Mouse (Mus musculus) heart, embryonic 11.5 days (tissue): ENCODE data around the gene Depdc5. TPM values are rescaled to one million over a fixed set of nuclear protein-coding genes. Genes with fewer than 3 reads are reported as not detected.

Experiments used
- ATAC-seq: fragments of 200-750 bp; cut with Nextera tagmentation; replicated peaks from 2 replicates; pipeline ENCODE4 v1.8.0; 2017; ENCODE audit warnings: moderate library complexity; ENCODE audit not compliant: insufficient number of reproducible peaks, low FRiP score, low TSS enrichment
- H3K27ac ChIP-seq: fragments of 300-500 bp; sonication (generic); 2 replicates; pipeline ENCODE4 v1.5.1; 2014; ENCODE audit warnings: mild to moderate bottlenecking, low read depth, low read length
- H3K27me3 ChIP-seq: fragments of 300-500 bp; sonication (generic); 2 replicates; pipeline ENCODE4 v1.6.1; 2014; ENCODE audit warnings: mild to moderate bottlenecking, low read length, mixed read lengths; ENCODE audit not compliant: control insufficient read depth, insufficient read depth
- H3K36me3 ChIP-seq: fragments of 300-500 bp; sonication (generic); 2 replicates; pipeline ENCODE4 v1.6.1; 2014; ENCODE audit warnings: mild to moderate bottlenecking, low read length, moderate library complexity, mixed read lengths; ENCODE audit not compliant: control insufficient read depth, insufficient read depth
- H3K4me1 ChIP-seq: fragments of 300-500 bp; sonication (generic); 2 replicates; pipeline ENCODE4 v1.6.1; 2014; ENCODE audit warnings: low read length; ENCODE audit not compliant: control insufficient read depth, insufficient read depth
- H3K4me2 ChIP-seq: fragments of 300-500 bp; sonication (generic); 2 replicates; pipeline ENCODE4 v1.6.1; 2014; ENCODE audit warnings: mild to moderate bottlenecking, moderate library complexity
- H3K4me3 ChIP-seq: fragments of 300-500 bp; sonication (generic); 2 replicates; pipeline ENCODE4 v1.5.1; 2014; ENCODE audit warnings: low read depth, low read length
- H3K9ac ChIP-seq: fragments of 300-500 bp; sonication (generic); 2 replicates; pipeline ENCODE4 v1.6.1; 2014; ENCODE audit warnings: mild to moderate bottlenecking, low read depth, low read length, moderate library complexity
- H3K9me3 ChIP-seq: fragments of 300-500 bp; sonication (generic); replicated peaks from 2 replicates; pipeline ENCODE4 v1.6.1; 2016; ENCODE audit warnings: low read length; ENCODE audit not compliant: control insufficient read depth
- WGBS: fragments of 180-500 bp; shearing (Covaris S2); extraction: QIAGEN DNeasy Blood & Tissue Kit; methylation state at CpG from one replicate; pipeline ENCODE4 v1.1.7; 2014; ENCODE audit not compliant: insufficient replicate concordance; 5-methylcytosine and 5-hydroxymethylcytosine counted together
- polyA plus RNA-seq: library from polyadenylated mRNA; unstranded; fragments of >200 nt; fragmentation: Nextera tagmentation; extraction: Ambion mirVana; gene quantifications from 2 replicates; pipeline ENCODE4 v1.2.1, GENCODE M21; 2014

Depdc5 gene
- polyA plus RNA-seq, 1 experiment from 2014 or later: 18.2 TPM

GRCm38 (mm10) chr5:32977179-32977578, 113.7 kb downstream of the Depdc5 start:
- no peak overlapping the region for H3K4me2 ChIP-seq
- H3K4me3 ChIP-seq: no peak overlapping the region
- H3K4me1 ChIP-seq: no peaks in the 10 kb centered on the region; the same call in 1 of the 2 replicates
- ATAC-seq: no peak
- no peaks in the 10 kb centered on the region for H3K9me3 ChIP-seq
- H3K36me3 ChIP-seq: peaks cover 4% of the 10 kb centered on the region; the same call in 1 of the 2 replicates
- H3K9ac ChIP-seq: no peak overlapping the region
- H3K27me3 ChIP-seq: no peaks in the 10 kb centered on the region
- H3K27ac ChIP-seq: no peak overlapping the region

- H3K4me1 ChIP-seq: peaks cover 21% of the 10 kb centered on the region
- H3K4me3 ChIP-seq: no peak overlapping the region
- H3K9me3 ChIP-seq: no peaks in the 10 kb centered on the region
- no peak overlapping the region for H3K9ac ChIP-seq
- no peak for ATAC-seq
- no peaks in the 10 kb centered on the region for H3K27me3 ChIP-seq
- H3K36me3 ChIP-seq: peaks cover 26% of the 10 kb centered on the region
- no peak overlapping the region for H3K4me2 ChIP-seq
- no peak overlapping the region for H3K27ac ChIP-seq
- WGBS: 93% methylated on average over 1 of the region's 1 CpGs
Measured at GRCm38 (mm10) chr5:32985379-32985778, 121.9 kb downstream of the Depdc5 start.

- WGBS: 71% methylated on average over 1 of the region's 1 CpGs
- H3K9ac ChIP-seq: no peak overlapping the region
Measured at GRCm38 (mm10) chr5:32987873-32988272, 124.4 kb downstream of the Depdc5 start.

GRCm38 (mm10) chr5:32989959-32990640, 126.6 kb downstream of the Depdc5 start:
- peak overlapping the region; percentile 86 for H3K27ac ChIP-seq

More at GRCm38 (mm10) chr5:32987873-32988272, 124.4 kb downstream of the Depdc5 start:
- H3K4me2 ChIP-seq: no peak overlapping the region
- peaks cover 37% of the 10 kb centered on the region for H3K4me1 ChIP-seq
- no peaks in the 10 kb centered on the region for H3K9me3 ChIP-seq
- H3K36me3 ChIP-seq: peaks cover 21% of the 10 kb centered on the region
- no peak overlapping the region for H3K27ac ChIP-seq
- ATAC-seq: no peak
- H3K27me3 ChIP-seq: no peaks in the 10 kb centered on the region
- H3K4me3 ChIP-seq: no peak overlapping the region

GRCm38 (mm10) chr5:32991152-32991551, 127.7 kb downstream of the Depdc5 start:
- 38% methylated on average over 8 of the region's 8 CpGs for WGBS
- Histone ChIP-seq H3K36me3 (peaks cover 7% of the 10 kb centered on the region; the same call in 1 of the 2 replicates), H3K4me1 (peaks cover 37% of the 10 kb centered on the region), H3K9ac (0 out of 2 replicates have a peak overlapping the region, but pooled peaks have one; percentile 22), H3K27me3 (no peaks in the 10 kb centered on the region), H3K27ac (peak overlapping the region; percentile 86), H3K4me3 (no peak overlapping the region), H3K9me3 (no peaks in the 10 kb centered on the region), H3K4me2 (peak overlapping the region; percentile 48; the same call in 1 of the 2 replicates)
- ATAC-seq: peak; percentile 47; the same call in 1 of the 2 replicates

More at GRCm38 (mm10) chr5:32989959-32990640, 126.6 kb downstream of the Depdc5 start:
- Histone ChIP-seq H3K27me3 (no peaks in the 10 kb centered on the region), H3K4me2 (peak overlapping the region; percentile 48), H3K4me3 (no peak overlapping the region), H3K9me3 (no peaks in the 10 kb centered on the region), H3K9ac (no peak overlapping the region), H3K4me1 (peaks cover 37% of the 10 kb centered on the region), H3K36me3 (peaks cover 7% of the 10 kb centered on the region; the same call in 1 of the 2 replicates)
- ATAC-seq: peak; percentile 35; the same call in 1 of the 2 replicates
- 37% methylated on average over 13 of the region's 13 CpGs for WGBS

- Histone ChIP-seq H3K27ac (no peak overlapping the region), H3K4me1 (peaks cover 24% of the 10 kb centered on the region), H3K36me3 (no peaks in the 10 kb centered on the region), H3K9me3 (no peaks in the 10 kb centered on the region), H3K9ac (no peak overlapping the region), H3K4me3 (no peak overlapping the region), H3K27me3 (no peaks in the 10 kb centered on the region; the same call in 1 of the 2 replicates), H3K4me2 (no peak overlapping the region)
- 54% methylated on average over 2 of the region's 2 CpGs for WGBS
- ATAC-seq: no peak
Measured at GRCm38 (mm10) chr5:32994471-32994870, 131.0 kb downstream of the Depdc5 start.

GRCm38 (mm10) chr5:32995756-32996155, 132.3 kb downstream of the Depdc5 start:
- no peak overlapping the region for H3K4me2 ChIP-seq
- H3K9ac ChIP-seq: no peak overlapping the region
- WGBS: 73% methylated on average over 4 of the region's 4 CpGs

GRCm38 (mm10) chr5:32996560-32996959, 133.1 kb downstream of the Depdc5 start:
- peaks cover 4% of the 10 kb centered on the region for H3K4me1 ChIP-seq
- no peaks in the 10 kb centered on the region for H3K9me3 ChIP-seq
- H3K4me2 ChIP-seq: no peak overlapping the region
- WGBS: 80% methylated on average over 1 of the region's 1 CpGs
- no peak for ATAC-seq
- H3K4me3 ChIP-seq: no peak overlapping the region
- H3K36me3 ChIP-seq: no peaks in the 10 kb centered on the region
- peaks cover under 1% of the 10 kb centered on the region; the same call in 1 of the 2 replicates for H3K27me3 ChIP-seq
- no peak overlapping the region for H3K27ac ChIP-seq
- no peak overlapping the region for H3K9ac ChIP-seq

More at GRCm38 (mm10) chr5:32995756-32996155, 132.3 kb downstream of the Depdc5 start:
- ATAC-seq: no peak
- Histone ChIP-seq H3K4me3 (no peak overlapping the region), H3K9me3 (no peaks in the 10 kb centered on the region), H3K36me3 (no peaks in the 10 kb centered on the region), H3K27me3 (no peaks in the 10 kb centered on the region; the same call in 1 of the 2 replicates), H3K27ac (no peak overlapping the region), H3K4me1 (peaks cover 12% of the 10 kb centered on the region)
